Mouse (Mus musculus) forebrain, embryonic 16.5 days (tissue): ENCODE measurements at regions not wholly inside any gene's neighbourhood (a gene's known extent, or its start where the extent isn't known, plus 50 kb on each side); places are given as distances from the start of the nearest gene placed in this dataset.

Experiments
- ATAC-seq: fragments of 200-750 bp; cut with Nextera tagmentation; 2 replicates; pipeline ENCODE4 v1.8.0; 2017; ENCODE audit warnings: mild to moderate bottlenecking, moderate library complexity
- H3K27ac ChIP-seq: fragments of 300-500 bp; sonication (generic); 2 replicates; pipeline ENCODE4 v1.5.1; 2014; ENCODE audit warnings: low read length, control low read depth
- H3K27me3 ChIP-seq: fragments of 300-500 bp; sonication (generic); replicated peaks from 2 replicates; pipeline ENCODE4 v1.6.1; 2014; ENCODE audit warnings: low read length; ENCODE audit not compliant: control insufficient read depth, insufficient read depth
- H3K36me3 ChIP-seq: fragments of 300-500 bp; sonication (generic); 2 replicates; pipeline ENCODE4 v1.6.1; 2014; ENCODE audit not compliant: control insufficient read depth, insufficient read depth
- H3K4me1 ChIP-seq: fragments of 300-500 bp; sonication (generic); replicated peaks from 2 replicates; pipeline ENCODE4 v1.6.1; 2014; ENCODE audit warnings: low read length; ENCODE audit not compliant: control insufficient read depth, insufficient read depth
- H3K4me2 ChIP-seq: fragments of 300-500 bp; sonication (generic); 2 replicates; pipeline ENCODE4 v1.6.1; 2014; ENCODE audit warnings: mild to moderate bottlenecking, low read length, control low read depth
- H3K4me3 ChIP-seq: fragments of 300-500 bp; sonication (generic); replicated peaks from 2 replicates; pipeline ENCODE4 v1.5.1; 2014; ENCODE audit warnings: mild to moderate bottlenecking, low read length, control low read depth
- H3K9ac ChIP-seq: fragments of 300-500 bp; sonication (generic); replicated peaks from 2 replicates; pipeline ENCODE4 v1.6.1; 2014; ENCODE audit warnings: low read depth, low read length, control low read depth
- H3K9me3 ChIP-seq: fragments of 300-500 bp; sonication (generic); 2 replicates; pipeline ENCODE4 v1.6.1; 2016; ENCODE audit warnings: low read length; ENCODE audit not compliant: control insufficient read depth
- WGBS: fragments of 180-500 bp; shearing (Covaris S2); extraction: QIAGEN DNeasy Blood & Tissue Kit; methylation state at CpG from one replicate; pipeline ENCODE4 v1.1.7; 2014; 5-methylcytosine and 5-hydroxymethylcytosine counted together

DNA sequence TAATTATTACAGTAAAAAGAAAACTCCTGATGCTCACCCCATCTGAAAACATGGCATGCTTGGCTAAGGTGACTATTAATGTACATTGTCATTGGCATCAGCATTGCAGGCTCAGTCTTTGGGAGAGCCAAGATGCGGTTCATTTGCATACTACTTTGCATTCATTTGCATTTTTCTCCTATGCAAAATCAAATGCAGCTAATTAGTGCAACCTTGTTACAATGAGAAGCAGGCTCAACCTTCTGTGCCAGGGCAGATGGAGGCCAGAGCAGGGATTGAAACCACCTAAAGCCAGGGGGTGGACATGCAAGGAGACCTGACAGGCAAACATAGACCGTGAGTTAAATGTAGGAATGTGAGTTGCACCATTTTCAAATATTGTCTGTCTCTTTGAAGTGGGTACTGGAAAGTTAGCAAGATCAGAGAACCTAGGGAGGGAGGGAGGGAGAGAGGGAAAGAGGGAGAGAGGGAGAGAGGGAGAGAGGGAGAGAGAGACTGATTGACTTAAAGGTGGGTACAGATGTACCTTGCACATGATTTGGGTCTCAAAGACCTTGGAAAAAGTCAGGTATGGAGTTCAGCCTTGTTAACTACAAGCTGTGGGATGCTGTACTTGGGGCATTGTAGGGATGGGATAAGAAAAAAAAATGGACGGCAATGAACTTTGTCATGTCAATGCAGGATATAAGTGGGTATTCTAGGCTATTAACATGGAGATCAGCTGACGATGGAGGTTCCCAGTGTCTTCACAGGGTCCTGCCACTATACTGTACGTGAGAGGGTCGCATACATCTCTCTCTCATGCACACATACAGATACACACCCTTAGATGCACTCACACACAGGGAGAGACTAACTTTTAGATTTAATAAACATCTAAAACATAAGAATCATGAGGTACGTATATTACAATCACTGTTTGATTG, 1362.1 kb upstream of the A1bg start:
- peak; percentile 90 for ATAC-seq
- Histone ChIP-seq H3K27me3 (no peaks in the 10 kb centered on the region), H3K4me1 (peaks cover 20% of the 10 kb centered on the region), H3K27ac (peak overlapping the region; percentile 79), H3K4me2 (no peak overlapping the region), H3K9ac (no peak overlapping the region), H3K9me3 (no peaks in the 10 kb centered on the region), H3K36me3 (no peaks in the 10 kb centered on the region), H3K4me3 (no peak overlapping the region)
- 54% methylated on average over 7 of the region's 7 CpGs for WGBS

DNA sequence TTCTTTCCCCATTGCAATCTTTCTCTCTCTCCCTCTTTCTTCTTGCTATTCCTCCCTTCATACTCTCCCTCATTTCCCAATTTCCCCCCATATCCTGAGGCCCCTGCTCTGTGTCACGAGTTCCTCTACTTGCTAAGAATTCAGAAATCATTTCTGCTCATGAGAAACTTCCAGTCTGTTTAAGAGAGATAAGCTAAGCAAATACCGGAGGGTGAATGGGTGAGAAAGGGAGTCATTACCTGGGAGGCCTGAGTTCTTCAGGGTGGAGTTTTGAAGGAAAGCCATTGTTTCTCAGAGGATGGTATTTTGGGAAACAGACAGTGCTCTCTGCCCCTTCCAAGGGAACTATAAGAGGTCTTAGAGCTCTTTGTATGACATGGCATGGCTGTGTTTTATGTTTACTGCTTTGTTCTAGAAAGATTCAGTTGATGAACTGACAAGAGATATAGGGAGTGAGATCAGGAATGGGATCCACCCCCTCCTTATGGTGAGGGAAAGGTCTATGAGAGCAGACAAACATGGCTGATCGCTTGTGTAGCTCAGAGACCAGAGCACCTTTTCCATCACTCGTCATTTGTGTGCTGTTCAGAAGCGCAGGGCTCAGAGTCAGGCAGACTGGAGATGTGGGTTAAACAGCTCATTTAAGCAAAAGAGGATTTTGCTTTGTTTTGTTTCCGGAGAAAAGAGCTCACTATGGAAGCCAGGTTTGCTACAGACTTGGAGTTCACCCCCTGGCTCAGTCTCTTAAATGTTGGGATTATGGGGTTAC, 1361.0 kb upstream of the A1bg start:
- Histone ChIP-seq H3K27me3 (no peaks in the 10 kb centered on the region), H3K27ac (peak overlapping the region; percentile 79), H3K4me1 (peaks cover 20% of the 10 kb centered on the region), H3K9ac (no peak overlapping the region), H3K36me3 (no peaks in the 10 kb centered on the region), H3K4me3 (no peak overlapping the region), H3K4me2 (no peak overlapping the region), H3K9me3 (no peaks in the 10 kb centered on the region)
- peak; percentile 56 for ATAC-seq
- 30% methylated on average over 6 of the region's 6 CpGs for WGBS

DNA sequence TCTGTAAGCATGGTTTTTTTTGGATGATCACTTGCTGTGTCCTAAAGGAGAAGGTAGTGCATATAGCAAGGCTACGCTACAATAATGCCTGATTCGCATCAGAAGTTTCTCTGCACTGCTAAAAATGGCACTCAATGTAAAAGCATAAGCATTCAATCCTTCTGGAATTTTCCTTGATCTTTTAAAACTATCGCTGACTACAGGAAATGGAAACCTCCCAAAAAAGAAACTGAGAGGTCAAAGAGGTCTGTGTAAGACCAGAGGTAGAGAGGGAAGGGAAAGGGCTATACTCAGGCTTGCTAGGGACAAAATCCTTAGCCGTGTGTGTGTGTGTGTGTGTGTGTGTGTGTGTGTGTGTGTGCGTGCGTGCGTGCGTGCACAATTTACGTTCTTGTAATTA, 1359.8 kb upstream of the A1bg start:
- no peak overlapping the region for H3K4me3 ChIP-seq
- no peaks in the 10 kb centered on the region for H3K27me3 ChIP-seq
- no peak overlapping the region for H3K4me2 ChIP-seq
- peaks cover 20% of the 10 kb centered on the region for H3K4me1 ChIP-seq
- no peak for ATAC-seq
- 76% methylated on average over 9 of the region's 9 CpGs for WGBS
- no peaks in the 10 kb centered on the region for H3K36me3 ChIP-seq
- no peak overlapping the region for H3K27ac ChIP-seq
- H3K9ac ChIP-seq = no peak overlapping the region
- H3K9me3 ChIP-seq = no peaks in the 10 kb centered on the region

DNA sequence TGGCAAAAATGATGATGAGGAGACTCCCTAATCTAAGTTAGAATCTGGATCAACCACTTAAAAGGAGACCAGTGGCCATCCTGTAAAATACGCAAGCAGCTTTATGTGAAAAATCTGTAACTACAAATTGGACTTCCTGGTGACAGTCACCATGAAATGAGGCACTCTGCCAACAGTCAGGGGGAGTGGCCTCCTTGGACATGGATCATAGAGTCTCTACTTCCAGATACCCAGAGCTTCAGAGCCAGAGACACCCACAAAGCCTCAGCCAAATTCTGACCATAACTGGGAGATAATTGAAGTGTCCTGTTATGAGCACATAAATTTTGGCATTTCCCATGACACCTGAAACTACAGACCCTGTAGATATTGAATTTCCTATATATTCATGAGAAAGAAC, 1359.3 kb upstream of the A1bg start:
- H3K27me3 ChIP-seq = no peaks in the 10 kb centered on the region
- no peak overlapping the region for H3K4me2 ChIP-seq
- 83% methylated on average over 1 of the region's 1 CpGs for WGBS
- ATAC-seq = no peak
- H3K27ac ChIP-seq = no peak overlapping the region
- peaks cover 20% of the 10 kb centered on the region for H3K4me1 ChIP-seq
- no peaks in the 10 kb centered on the region for H3K9me3 ChIP-seq
- H3K36me3 ChIP-seq = no peaks in the 10 kb centered on the region
- no peak overlapping the region for H3K4me3 ChIP-seq
- no peak overlapping the region for H3K9ac ChIP-seq

DNA sequence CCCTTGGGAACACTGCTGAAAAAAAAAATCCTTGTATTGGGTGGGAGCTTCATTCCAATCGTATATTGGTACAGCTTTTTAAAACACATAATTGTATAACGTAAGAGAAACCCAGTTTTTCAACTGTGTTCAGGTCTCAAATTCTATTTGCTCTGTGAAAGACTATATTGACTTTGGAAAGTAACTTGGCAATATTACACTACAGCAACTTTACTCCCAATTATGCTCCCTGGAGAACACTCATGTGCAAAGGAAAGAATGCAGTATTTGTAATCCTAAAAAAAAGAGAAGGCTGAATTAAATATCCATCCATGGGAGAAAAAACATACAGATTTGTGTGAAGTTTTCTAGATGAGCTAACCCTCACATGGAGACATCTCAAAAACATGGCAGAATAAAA, 1356.7 kb upstream of the A1bg start:
- 85% methylated on average over 2 of the region's 2 CpGs for WGBS
- Histone ChIP-seq H3K9ac (no peak overlapping the region), H3K27me3 (no peaks in the 10 kb centered on the region), H3K4me3 (no peak overlapping the region), H3K9me3 (no peaks in the 10 kb centered on the region), H3K4me1 (peaks cover 12% of the 10 kb centered on the region), H3K27ac (no peak overlapping the region), H3K36me3 (no peaks in the 10 kb centered on the region), H3K4me2 (no peak overlapping the region)
- no peak for ATAC-seq

DNA sequence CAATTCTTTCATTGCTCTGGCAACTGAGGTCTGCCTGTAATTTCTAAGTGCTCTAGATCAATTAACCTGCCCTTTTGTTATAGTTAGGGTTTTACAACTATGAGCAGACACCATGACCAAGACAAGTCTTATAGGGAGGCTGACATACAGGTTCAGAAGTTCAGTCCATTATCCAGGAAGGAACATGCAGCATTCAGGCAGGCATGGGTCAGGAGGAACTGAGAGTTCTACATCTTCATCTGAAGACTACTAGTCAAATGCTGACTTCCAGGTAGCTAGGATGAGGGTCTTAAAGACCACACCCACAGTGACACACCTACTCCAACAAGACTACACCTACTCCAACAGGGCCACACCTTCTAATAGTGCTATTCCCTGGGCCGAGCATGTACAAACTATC, 1352.0 kb upstream of the A1bg start:
- Histone ChIP-seq H3K27me3 (no peaks in the 10 kb centered on the region), H3K9me3 (no peaks in the 10 kb centered on the region), H3K4me2 (no peak overlapping the region), H3K36me3 (no peaks in the 10 kb centered on the region), H3K9ac (no peak overlapping the region), H3K4me3 (no peak overlapping the region), H3K4me1 (no peaks in the 10 kb centered on the region), H3K27ac (no peak overlapping the region)
- no peak for ATAC-seq
- WGBS = 100% methylated on average over 1 of the region's 1 CpGs

DNA sequence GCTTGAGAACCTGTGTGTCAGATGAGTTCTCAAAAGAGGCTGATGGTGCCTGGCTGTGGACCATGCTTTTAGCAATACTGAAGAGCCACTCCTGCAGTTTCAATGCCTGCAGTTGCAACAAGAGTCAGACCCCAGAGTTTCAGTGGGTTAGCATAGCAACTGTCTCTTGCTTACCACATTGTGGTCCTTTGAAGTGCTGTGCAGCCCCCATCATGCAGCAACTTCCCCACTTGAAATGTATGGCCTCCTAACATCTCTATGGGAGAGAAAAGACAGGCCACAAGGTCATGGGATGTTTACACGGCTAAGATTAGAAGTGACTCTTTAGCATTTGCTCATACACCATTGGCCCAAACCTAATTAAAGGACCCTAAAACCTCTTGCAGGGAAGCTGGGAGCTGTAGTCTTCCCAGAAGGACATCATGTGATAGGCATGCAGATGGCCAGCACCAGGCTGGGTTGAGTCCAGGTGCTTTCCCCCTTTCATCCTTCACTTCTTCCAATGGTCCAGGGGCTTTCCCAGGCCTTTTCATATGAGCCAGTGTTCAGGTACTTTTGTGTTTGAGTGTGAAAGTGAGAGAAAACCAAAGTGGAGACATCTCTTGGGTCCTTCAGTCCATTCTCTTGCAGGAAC, 1351.2 kb upstream of the A1bg start:
- 96% methylated on average over 1 of the region's 1 CpGs for WGBS

DNA sequence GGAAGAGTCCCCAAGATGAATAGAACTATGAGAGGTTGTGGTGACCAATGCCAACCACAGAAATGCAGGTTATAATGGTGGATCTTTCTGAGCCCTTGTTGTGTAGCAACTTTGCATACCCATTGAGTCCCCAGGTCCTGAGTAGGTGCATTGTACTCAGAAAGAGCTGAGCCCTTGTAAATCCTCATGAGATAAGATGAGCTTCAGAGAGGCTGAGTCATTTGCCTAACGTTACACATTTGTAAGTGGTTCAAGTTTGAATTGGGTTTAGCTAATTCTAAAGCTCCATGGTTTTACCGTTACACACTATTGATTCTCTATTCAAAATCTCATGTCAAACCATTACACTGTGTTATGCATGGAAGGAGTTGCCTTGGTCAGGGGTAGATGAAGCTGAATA, 1349.9 kb upstream of the A1bg start:
- 83% methylated on average over 2 of the region's 2 CpGs for WGBS
- Histone ChIP-seq H3K36me3 (no peaks in the 10 kb centered on the region), H3K27ac (no peak overlapping the region), H3K9me3 (no peaks in the 10 kb centered on the region), H3K4me1 (no peaks in the 10 kb centered on the region), H3K27me3 (no peaks in the 10 kb centered on the region), H3K9ac (no peak overlapping the region), H3K4me3 (no peak overlapping the region), H3K4me2 (no peak overlapping the region)
- ATAC-seq = no peak

More for the DNA sequence above, 1351.2 kb upstream of the A1bg start:
- Histone ChIP-seq H3K9me3 (no peaks in the 10 kb centered on the region), H3K4me3 (no peak overlapping the region), H3K27ac (no peak overlapping the region), H3K36me3 (no peaks in the 10 kb centered on the region), H3K27me3 (no peaks in the 10 kb centered on the region), H3K4me1 (no peaks in the 10 kb centered on the region), H3K4me2 (no peak overlapping the region), H3K9ac (no peak overlapping the region)
- ATAC-seq = no peak

DNA sequence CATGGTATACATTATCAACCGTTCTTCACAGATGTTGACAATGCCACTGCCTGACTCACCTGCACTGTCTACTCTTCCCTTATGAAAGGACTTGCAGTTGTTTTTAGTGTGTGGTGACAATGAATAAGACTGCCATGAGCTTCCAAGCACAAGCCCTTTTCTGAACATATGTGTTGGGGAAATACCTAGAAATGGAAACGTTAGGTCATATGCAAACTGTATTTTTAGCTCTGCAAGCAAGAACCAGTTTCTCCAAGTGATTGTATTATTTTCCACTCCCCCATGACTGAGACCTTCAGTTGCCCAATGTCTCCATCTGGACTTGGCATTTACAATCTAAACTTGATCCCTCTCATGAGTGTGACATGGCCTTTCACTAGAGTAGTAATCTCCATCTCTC, 1348.6 kb upstream of the A1bg start:
- Histone ChIP-seq H3K36me3 (no peaks in the 10 kb centered on the region), H3K9ac (no peak overlapping the region), H3K4me1 (no peaks in the 10 kb centered on the region), H3K27me3 (no peaks in the 10 kb centered on the region), H3K4me2 (no peak overlapping the region), H3K9me3 (no peaks in the 10 kb centered on the region), H3K27ac (no peak overlapping the region), H3K4me3 (no peak overlapping the region)
- 94% methylated on average over 2 of the region's 2 CpGs for WGBS
- ATAC-seq = no peak
